Mouse (Mus musculus): ENCODE measurements around the gene Aipl1.

DNA sequence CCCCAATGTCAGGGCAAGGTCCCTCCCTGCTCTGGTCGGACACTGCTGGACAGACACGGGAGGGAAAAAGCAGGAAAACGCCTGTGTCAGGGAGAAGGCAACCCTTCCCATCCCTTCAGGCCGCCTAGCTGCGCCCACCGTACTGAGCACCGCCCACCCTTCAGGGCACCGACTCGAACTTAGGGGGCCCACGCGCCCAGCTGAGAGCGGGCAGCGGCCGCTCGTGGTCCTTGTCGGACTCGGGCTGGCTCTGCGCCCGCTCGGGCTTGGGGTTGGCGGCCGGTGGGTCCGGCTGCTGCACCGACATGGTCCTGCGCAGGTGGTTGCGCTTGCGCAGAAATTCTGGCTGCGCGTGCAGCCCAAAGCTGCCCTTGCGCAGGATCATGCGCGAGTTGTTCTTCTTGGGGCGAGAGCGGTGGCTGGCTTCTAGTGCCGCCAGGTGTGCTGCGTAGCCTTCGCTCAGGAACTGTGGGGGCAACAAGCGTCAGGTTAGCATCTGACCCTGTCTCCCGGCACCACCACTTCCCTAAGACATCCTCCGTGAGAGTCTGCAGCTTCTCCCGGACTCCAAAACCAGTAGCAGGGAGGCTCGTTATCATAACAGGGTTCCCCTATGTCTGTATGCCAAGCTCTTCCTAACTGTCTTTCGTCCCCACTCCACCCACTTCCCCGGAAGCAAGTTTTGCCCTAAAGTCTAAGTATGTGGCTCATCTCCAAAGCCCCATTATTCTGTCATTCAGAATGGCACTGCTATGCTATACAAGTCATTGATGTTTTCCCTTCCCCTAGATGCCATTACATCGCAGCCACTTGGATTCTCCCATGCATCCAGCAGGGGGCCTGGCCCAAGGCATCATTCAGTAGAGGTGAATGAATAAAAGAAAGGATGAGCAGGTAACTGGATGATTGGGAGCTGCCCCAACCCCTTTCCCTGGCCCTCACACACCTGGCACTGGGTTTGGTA is 13.9 kb upstream of the Aipl1 start:
- TF ChIP-seq POLR2A (IDR thresholded peaks at IDR 0.05; ENCODE audit: insufficient read depth, low read length), result no peak
- TF ChIP-seq CTCF (IDR thresholded peaks at IDR 0.05; ENCODE audit: low read depth, low read length), result no peak

All from ES-Bruce4 (cell line).